In the genomic region with DNA sequence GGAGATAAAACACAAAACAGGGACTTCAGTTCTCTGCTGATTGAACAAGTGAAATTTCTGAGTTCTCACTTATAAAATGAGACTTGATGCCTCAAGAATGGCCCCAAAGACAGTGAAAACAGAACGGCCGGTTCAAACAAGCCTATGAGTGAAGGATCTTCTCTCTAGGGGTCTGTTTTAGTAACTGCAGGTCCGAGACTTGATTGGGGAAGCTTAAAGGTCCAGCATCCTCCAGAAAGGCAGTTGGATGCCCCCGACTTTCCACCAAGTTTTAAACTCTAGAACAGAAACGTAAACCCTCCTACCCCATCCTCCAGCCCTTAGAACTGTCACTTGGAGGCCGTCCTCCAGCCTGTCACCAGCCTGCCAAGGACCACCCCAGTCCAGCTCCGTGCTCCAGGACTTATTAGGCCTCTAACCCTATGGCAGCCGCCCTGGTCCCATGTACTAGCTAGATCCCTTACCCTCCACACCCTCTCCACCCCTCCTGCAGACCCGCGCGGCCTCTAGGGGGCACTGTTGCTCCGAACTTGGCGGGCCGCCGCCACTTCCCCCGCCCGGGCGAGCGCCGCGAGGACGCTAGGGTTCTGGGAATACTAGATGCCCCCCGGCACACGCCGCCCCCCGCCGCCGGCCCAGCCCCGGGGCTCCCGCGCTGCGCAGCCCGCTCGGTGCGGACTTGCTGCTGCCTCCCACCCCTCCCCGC, we compare ENCODE assay signal across 8 mouse cellular contexts. TPM values are rescaled to one million over a fixed set of nuclear protein-coding genes. Genes with fewer than 3 reads are reported as not detected.
DNase-seq lines count a peak whose midpoint lies in the region; ATAC-seq lines count a peak whose summit lies in the region.

No protein-coding gene starts in this region.

- 1% methylated on average over 36 of the region's 36 CpGs for WGBS in hindbrain, embryonic 12.5 days

- peak overlapping the region; percentile 99 for H3K4me2 ChIP-seq in hindbrain, embryonic 12.5 days (replicated peaks)

- H3K36me3 ChIP-seq in hindbrain, embryonic 12.5 days: no peaks in the 10 kb centered on the region

- H3K4me1 ChIP-seq in hindbrain, embryonic 12.5 days: peaks cover 57% of the 10 kb centered on the region

- DNase-seq in NIH3T3 (ENCODE audit: low read depth): peak; percentile 97
- peak; percentile 95 for DNase-seq in cerebellum, adult 9-11 months
- DNase-seq in frontal cortex, postnatal 10 days (ENCODE audit: low spot score in 2 of 2): peak; percentile 87 to 92
- peak; percentile 99 to 100 for DNase-seq in layer of hippocampus, postnatal 25 days (ENCODE audit: extremely low spot score in 1 of 2, low spot score in 1 of 2)
- peak; percentile 99 for DNase-seq in lung, postnatal 14 days
- DNase-seq in ovary, postnatal 36 days (ENCODE audit: low spot score): peak; percentile 99
- DNase-seq in thymus, postnatal 25 days: peak; percentile 99

- peak overlapping the region; percentile 50 for H3K4me3 ChIP-seq in hindbrain, embryonic 12.5 days

- 0 out of 2 replicates have a peak, but pooled peaks cover 5% of the 10 kb centered on the region for H3K27me3 ChIP-seq in hindbrain, embryonic 12.5 days

- H3K9ac ChIP-seq in hindbrain, embryonic 12.5 days: peak overlapping the region; percentile 89

- peak; percentile 84 for ATAC-seq in hindbrain, embryonic 12.5 days (ENCODE audit: low FRiP score)

- no peaks in the 10 kb centered on the region for H3K9me3 ChIP-seq in hindbrain, embryonic 12.5 days (replicated peaks)

- H3K27ac ChIP-seq in hindbrain, embryonic 12.5 days: peak overlapping the region; percentile 100

RNA-seq across cellular contexts. Expression of a gene that starts 33.9 kb away (rescaled TPM):
- 2.4 TPM in 2 replicates for polyA plus RNA-seq in hindbrain, embryonic 12.5 days (2016; fragmentation: Nextera tagmentation; extraction: Ambion mirVana)
- 10 to 100 TPM; 45.7 to 46.8 TPM for total RNA-seq in layer of hippocampus, postnatal 25 days (2021)

Comparison
In these comparisons a context has a peak if more than half of its experiments do, and no peak if none do; other contexts are left out.
1. Peak in every context shown above with its lines: DNase-seq, ATAC-seq, H3K4me3 ChIP-seq and H3K27ac ChIP-seq.